Mouse (Mus musculus) right cerebral cortex, postnatal 4 days (tissue): ENCODE measurements around the gene Prdm1.

ENCODE experiments used
- DNase-seq: peaks from one replicate; pipeline ENCODE4 v3.0.0-alpha.2; 2022

Gene Prdm1

GRCm38 (mm10) chr10:44528291-44529082, at the start of gene Prdm1:
Gene Prdm1, minus strand, starts transcription at chr10:44528501.
- DNase-seq, result no peak

- DNase-seq, result no peak
These were observed 37.7 kb upstream of the Prdm1 start for GRCm38 (mm10) chr10:44565971-44566370.

- DNase-seq, result no peak
These were observed 36.8 kb upstream of the Prdm1 start for GRCm38 (mm10) chr10:44565109-44565508.

- no peak for DNase-seq
These were observed 28.5 kb upstream of the Prdm1 start for GRCm38 (mm10) chr10:44556845-44557244.

GRCm38 (mm10) chr10:44555317-44555716, 27.0 kb upstream of the Prdm1 start:
- DNase-seq, result no peak

GRCm38 (mm10) chr10:44553648-44554047, 25.3 kb upstream of the Prdm1 start:
- DNase-seq, result no peak

- DNase-seq, result no peak
These were observed 10.8 kb upstream of the Prdm1 start for GRCm38 (mm10) chr10:44539033-44539578.

- DNase-seq, result no peak
These were observed 9.8 kb upstream of the Prdm1 start for GRCm38 (mm10) chr10:44538137-44538536.

DNA sequence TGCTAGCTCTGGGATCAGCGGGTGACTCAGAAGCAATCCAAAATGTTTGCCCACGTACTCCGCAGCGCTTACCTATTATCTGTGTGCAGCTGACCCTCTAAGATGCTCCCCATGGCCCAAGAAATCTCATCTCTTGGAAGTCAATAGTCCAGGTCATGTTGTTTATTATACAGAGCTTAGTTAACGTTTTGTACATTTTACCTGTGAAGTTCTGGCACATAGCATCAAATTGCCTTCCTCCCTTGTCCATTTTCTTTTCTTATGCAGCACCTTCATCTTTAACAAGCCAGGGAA, 1.7 kb upstream of the Prdm1 start:
- no peak for DNase-seq

- peak; percentile 60 for DNase-seq
These were observed 1.1 kb upstream of the Prdm1 start for GRCm38 (mm10) chr10:44529218-44530066.

DNA sequence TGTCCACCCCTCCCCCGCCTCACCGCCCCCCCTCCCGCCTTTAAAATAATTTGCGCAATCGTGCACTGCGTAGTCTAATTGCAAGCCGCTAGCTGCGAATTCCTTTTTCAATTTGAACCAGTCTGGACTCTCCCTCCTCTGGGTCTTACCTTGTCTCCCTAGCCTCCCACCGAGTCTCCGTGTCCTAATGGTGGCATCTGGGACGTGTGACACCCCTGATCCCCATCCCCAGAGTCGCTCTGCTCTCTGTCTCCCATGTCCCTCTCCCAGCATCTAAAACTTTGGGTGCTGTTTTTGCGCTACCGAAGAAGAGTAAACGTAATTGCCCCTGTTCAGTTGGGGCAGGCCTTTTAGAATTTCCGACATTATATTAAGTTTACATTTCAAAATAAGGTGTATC, 650 bp downstream of the Prdm1 start:
- DNase-seq, result no peak

DNA sequence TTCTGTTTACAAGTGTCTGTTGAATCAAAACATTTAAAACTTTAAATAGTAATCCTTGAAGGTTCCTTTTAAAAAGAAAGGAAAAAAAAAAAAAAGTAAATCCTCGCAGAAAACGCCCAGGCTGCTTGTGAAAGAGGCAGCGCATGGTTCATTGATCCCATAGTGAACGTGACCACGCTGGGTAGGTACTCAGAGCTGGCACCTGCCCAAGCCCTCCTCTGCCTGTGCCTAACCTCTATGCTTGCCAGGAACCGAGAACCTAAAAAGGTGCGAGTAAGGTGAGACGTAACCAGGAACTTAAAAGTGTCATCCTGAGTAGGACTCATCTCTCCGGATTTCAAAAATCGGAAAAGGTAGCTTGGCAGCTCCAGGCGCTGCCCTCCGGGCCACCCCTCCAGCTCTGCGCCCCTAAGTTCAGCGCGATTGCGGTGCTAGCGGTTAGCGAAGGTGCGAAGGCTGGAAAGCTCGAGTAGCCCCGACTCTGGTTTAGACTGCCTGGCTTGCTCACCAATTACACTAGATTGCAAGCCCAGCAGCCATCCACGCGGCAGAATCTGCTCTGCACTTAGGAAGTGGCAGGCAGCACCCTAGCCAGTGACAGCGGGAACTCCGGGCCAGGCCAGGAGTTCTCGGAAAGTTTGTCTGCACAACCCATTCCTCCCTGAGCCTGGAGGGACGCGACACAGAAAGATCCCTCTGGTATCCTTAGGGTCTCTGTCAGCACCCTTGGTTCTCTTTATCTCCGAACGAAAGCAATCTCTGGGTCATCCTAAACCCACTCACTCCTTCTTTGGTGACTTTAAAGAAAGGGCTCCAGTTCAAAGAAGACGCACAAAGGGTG, 1.3 kb downstream of the Prdm1 start:
- DNase-seq, result no peak

DNA sequence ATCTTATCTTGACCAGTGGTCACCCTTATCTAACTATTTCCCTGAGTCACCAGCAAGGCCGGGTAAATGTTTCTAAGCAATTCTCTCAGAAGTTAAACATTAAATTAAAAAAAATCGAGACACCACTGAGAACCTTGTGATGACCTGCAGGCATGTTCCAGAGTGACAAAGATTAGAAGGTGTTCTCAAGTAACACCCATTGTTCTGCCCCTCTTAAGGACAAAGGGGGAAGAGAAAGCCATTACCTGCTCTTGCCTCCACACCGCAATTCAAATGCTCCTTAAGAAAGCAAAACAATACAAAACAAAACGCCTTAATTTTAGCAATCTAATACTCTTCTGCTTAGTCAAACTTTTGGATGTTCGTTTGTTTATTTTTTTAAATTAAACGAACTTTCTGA, 8.1 kb downstream of the Prdm1 start:
- DNase-seq, result no peak

GRCm38 (mm10) chr10:44518631-44519030, 9.7 kb downstream of the Prdm1 start:
- DNase-seq, result no peak

- no peak for DNase-seq
These were observed 15.2 kb downstream of the Prdm1 start for GRCm38 (mm10) chr10:44513108-44513507.

DNA sequence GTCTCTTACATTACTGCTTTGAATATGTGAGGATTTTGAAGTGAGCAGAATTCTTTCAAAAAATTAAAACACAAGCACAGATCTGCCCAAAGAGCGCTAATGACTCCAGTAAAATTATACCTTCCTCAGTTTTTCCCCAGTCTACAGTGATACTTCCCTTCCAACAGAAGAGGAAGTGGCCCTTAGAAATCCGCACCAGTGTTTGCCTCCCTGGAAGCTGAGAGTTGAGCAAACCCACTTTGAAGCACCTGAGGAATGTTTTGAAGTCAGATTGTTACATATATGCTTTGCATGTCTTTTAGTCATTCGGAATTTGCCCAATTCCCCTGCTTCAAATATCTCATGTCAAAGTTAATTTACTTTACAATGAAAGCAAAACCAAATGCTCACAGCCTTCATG, 17.3 kb downstream of the Prdm1 start:
- DNase-seq, result no peak

DNA sequence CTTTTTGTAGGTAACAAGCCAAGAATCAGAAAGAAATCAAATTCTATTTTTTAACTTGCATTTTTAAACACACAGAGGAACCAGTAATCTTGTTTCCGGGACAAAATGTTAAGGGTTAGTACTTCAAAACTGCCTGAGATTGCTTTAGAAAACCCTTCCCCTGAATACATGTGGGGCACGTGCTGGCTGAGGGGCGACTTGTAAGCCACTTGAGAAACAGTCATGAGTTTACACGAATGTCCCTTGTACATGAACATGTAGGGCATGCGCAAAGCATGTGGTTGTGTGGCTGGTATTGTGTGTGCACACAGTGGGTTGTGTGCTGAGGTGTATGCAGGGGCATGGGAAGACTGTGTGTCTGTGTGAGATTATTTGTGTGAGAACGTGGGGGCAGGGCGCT, 19.7 kb downstream of the Prdm1 start:
- DNase-seq, result no peak

DNA sequence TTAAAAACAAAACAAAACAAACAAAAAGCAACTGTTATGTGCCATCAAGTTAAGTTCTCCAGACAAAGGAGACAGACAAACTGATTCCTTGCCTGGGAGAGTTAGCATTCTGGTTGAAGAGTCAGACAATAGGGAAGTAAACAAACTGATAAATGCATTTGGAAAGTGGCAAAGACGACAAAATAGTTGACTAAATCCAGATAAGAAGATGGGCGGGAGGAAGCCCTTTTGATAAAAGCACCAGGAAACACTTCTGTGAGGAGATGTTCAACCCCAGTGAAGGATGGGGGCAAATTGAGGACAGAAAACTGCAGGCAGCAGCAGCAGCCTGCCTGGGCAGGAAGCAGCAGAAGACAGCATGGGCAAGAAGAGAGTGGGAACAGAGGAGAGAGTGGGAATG, 20.3 kb downstream of the Prdm1 start:
- no peak for DNase-seq

DNA sequence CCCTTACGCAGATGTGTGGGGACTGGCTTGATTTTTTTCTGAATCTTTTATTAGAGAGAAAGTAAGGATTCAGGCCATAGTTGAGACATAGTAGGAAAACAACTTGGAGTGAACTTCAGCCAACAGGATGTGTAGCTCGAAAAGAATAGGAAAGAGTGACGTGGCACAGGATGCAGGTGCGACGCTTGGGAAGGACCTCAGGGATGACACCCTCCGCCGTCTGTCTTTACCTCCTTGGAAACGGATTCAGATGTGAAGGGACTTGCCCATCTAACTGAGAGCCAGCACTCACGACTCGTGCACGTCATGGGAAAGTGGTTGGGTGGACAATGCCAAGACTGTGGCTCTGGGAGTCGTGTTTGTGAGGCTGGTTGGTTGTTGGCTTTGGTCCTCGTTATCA, 25.4 kb downstream of the Prdm1 start:
- DNase-seq, result no peak

- no peak for DNase-seq
These were observed 28.3 kb downstream of the Prdm1 start for GRCm38 (mm10) chr10:44499897-44500519.

GRCm38 (mm10) chr10:44493818-44494492, 34.3 kb downstream of the Prdm1 start:
- DNase-seq, result no peak
